Mouse (Mus musculus): ENCODE measurements around the gene Pygl.

GRCm38 (mm10) chr12:70167950-70168349 is 63.3 kb downstream of the Pygl start:
- TF ChIP-seq CTCF (IDR thresholded peaks at IDR 0.05; ENCODE audit: control insufficient read depth, insufficient read depth, insufficient replicate concordance, low read depth, low read length) (no peak), POLR2A (IDR thresholded peaks at IDR 0.05; ENCODE audit: control insufficient read depth, low read depth, low read length) (no peak)

Measured in testis, adult 2 months (tissue).